Mouse (Mus musculus) neural tube, embryonic 11.5 days (tissue): Measurements from ENCODE around the gene Faf2. TPM values are rescaled to one million over a fixed set of nuclear protein-coding genes. Genes with fewer than 3 reads are reported as not detected.
"Not testable (repeated sequence)": the region's sequence is repeated elsewhere in the genome, so short reads cannot be mapped to it uniquely, and the experiment has no call there.

Source experiments
- ATAC-seq: fragments of 200-750 bp; cut with Nextera tagmentation; 2 replicates; pipeline ENCODE4 v1.8.0; 2017; ENCODE audit warnings: moderate number of reproducible peaks, mild to moderate bottlenecking, moderate TSS enrichment, moderate library complexity; ENCODE audit not compliant: insufficient read depth, low FRiP score, low TSS enrichment
- DNase-seq: peaks from one replicate; pipeline ENCODE4 v3.0.0-alpha.2; 2015; ENCODE audit warnings: low spot score
- H3K27ac ChIP-seq: fragments of 300-500 bp; sonication (generic); 2 replicates; pipeline ENCODE4 v1.5.1; 2014; ENCODE audit warnings: low read depth, mild to moderate bottlenecking, low read length
- H3K27me3 ChIP-seq: fragments of 300-500 bp; sonication (generic); 2 replicates; pipeline ENCODE4 v1.6.1; 2014; ENCODE audit warnings: mild to moderate bottlenecking, low read length, mixed read lengths; ENCODE audit not compliant: control insufficient read depth, insufficient read depth
- H3K36me3 ChIP-seq: fragments of 300-500 bp; sonication (generic); 2 replicates; pipeline ENCODE4 v1.6.1; 2014; ENCODE audit warnings: mild to moderate bottlenecking, low read length, moderate library complexity, mixed read lengths; ENCODE audit not compliant: control insufficient read depth, insufficient read depth
- H3K4me1 ChIP-seq: fragments of 300-500 bp; sonication (generic); 2 replicates; pipeline ENCODE4 v1.6.1; 2014; ENCODE audit warnings: low read length, mixed read lengths; ENCODE audit not compliant: control insufficient read depth, insufficient read depth
- H3K4me2 ChIP-seq: fragments of 300-500 bp; sonication (generic); 2 replicates; pipeline ENCODE4 v1.6.1; 2014; ENCODE audit warnings: low read depth, mild to moderate bottlenecking, moderate library complexity
- H3K4me3 ChIP-seq: fragments of 300-500 bp; sonication (generic); 2 replicates; pipeline ENCODE4 v1.5.1; 2014; ENCODE audit warnings: low read depth, low read length
- H3K9ac ChIP-seq: fragments of 300-500 bp; sonication (generic); 2 replicates; pipeline ENCODE4 v1.6.1; 2014; ENCODE audit warnings: mild to moderate bottlenecking, low read length
- H3K9me3 ChIP-seq: fragments of 300-500 bp; sonication (generic); 2 replicates; pipeline ENCODE4 v1.6.1; 2016; ENCODE audit warnings: low read length; ENCODE audit not compliant: control insufficient read depth
- WGBS: fragments of 180-500 bp; shearing (Covaris S2); extraction: QIAGEN DNeasy Blood & Tissue Kit; methylation state at CpG from one replicate; pipeline ENCODE4 v1.1.7; 2014; 5-methylcytosine and 5-hydroxymethylcytosine counted together
- polyA plus RNA-seq: library from polyadenylated mRNA; unstranded; fragments of >200 nt; fragmentation: Nextera tagmentation; extraction: Ambion mirVana; gene quantifications from 2 replicates; pipeline ENCODE4 v1.2.1, GENCODE M21; 2014

The Faf2 gene
- polyA plus RNA-seq, 1 experiment from 2014 or later, result 102 TPM

- peak; percentile 48 for ATAC-seq
- Histone ChIP-seq H3K4me2 (peak within 1 kb of the TSS; percentile 95), H3K9ac (peak within 1 kb of the TSS; percentile 61), H3K27ac (no peak within 1 kb of the TSS), H3K36me3 (no peaks in the 10 kb centered on the region), H3K4me3 (peak within 1 kb of the TSS; percentile 44), H3K4me1 (peaks cover 6% of the 10 kb centered on the region; the same call in 1 of the 2 replicates), H3K9me3 (no peaks in the 10 kb centered on the region), H3K27me3 (0 out of 2 replicates have a peak, but pooled peaks cover 3% of the 10 kb centered on the region)
- DNase-seq, result peak; percentile 88
- under 1% methylated on average over 66 of the region's 66 CpGs for WGBS
These were observed 10.4 kb upstream of the Faf2 start, which contains the start of gene Cltb for GRCm38 (mm10) chr13:54610972-54611754. Gene Cltb, minus strand, starts transcription at chr13:54611344.

- WGBS, result 86% methylated on average over 8 of the region's 8 CpGs
- H3K27ac ChIP-seq, H3K4me1 ChIP-seq, H3K9ac ChIP-seq, DNase-seq, H3K9me3 ChIP-seq, H3K27me3 ChIP-seq, H3K36me3 ChIP-seq, H3K4me2 ChIP-seq, H3K4me3 ChIP-seq, ATAC-seq: not testable (repeated sequence)
These were observed 8.4 kb upstream of the Faf2 start for GRCm38 (mm10) chr13:54613141-54613540.

- Histone ChIP-seq H3K36me3 (no peaks in the 10 kb centered on the region), H3K4me3 (no peak overlapping the region), H3K9me3 (no peaks in the 10 kb centered on the region), H3K4me2 (no peak overlapping the region), H3K4me1 (0 out of 2 replicates have a peak, but pooled peaks cover 3% of the 10 kb centered on the region), H3K27me3 (no peaks in the 10 kb centered on the region), H3K9ac (no peak overlapping the region), H3K27ac (no peak overlapping the region)
- DNase-seq, result no peak
- 84% methylated on average over 8 of the region's 8 CpGs for WGBS
- no peak for ATAC-seq
These were observed 5.3 kb upstream of the Faf2 start for GRCm38 (mm10) chr13:54616307-54616706.

- no peaks in the 10 kb centered on the region for H3K4me1 ChIP-seq
- WGBS, result 71% methylated on average over 6 of the region's 6 CpGs
- H3K9me3 ChIP-seq, result no peaks in the 10 kb centered on the region
- no peak overlapping the region for H3K4me3 ChIP-seq
- H3K4me2 ChIP-seq, result no peak overlapping the region
- ATAC-seq (no peak), DNase-seq (no peak)
- H3K27me3 ChIP-seq, result no peaks in the 10 kb centered on the region
- no peak overlapping the region for H3K9ac ChIP-seq
- H3K36me3 ChIP-seq, result no peaks in the 10 kb centered on the region
- H3K27ac ChIP-seq, result no peak overlapping the region
These were observed 4.6 kb upstream of the Faf2 start for GRCm38 (mm10) chr13:54616998-54617397.

- H3K27ac ChIP-seq, result peak overlapping the region; percentile 78
- WGBS, result 2% methylated on average over 26 of the region's 27 CpGs
These were observed 457 bp downstream of the Faf2 start for GRCm38 (mm10) chr13:54621960-54622521.

GRCm38 (mm10) chr13:54629128-54629527 is 7.5 kb downstream of the Faf2 start:
- Histone ChIP-seq H3K4me3 (no peak overlapping the region), H3K27me3 (no peaks in the 10 kb centered on the region), H3K4me1 (no peaks in the 10 kb centered on the region), H3K4me2 (no peak overlapping the region), H3K9me3 (no peaks in the 10 kb centered on the region), H3K27ac (no peak overlapping the region), H3K36me3 (no peaks in the 10 kb centered on the region), H3K9ac (no peak overlapping the region)
- no peak for DNase-seq
- ATAC-seq, result no peak
- WGBS, result 94% methylated on average over 4 of the region's 4 CpGs

More at GRCm38 (mm10) chr13:54621960-54622521, 457 bp downstream of the Faf2 start:
- peak; percentile 22 for DNase-seq
- no peaks in the 10 kb centered on the region for H3K9me3 ChIP-seq
- ATAC-seq, result peak; percentile 35
- H3K9ac ChIP-seq, result peak overlapping the region; percentile 95
- H3K4me3 ChIP-seq, result peak overlapping the region; percentile 98
- H3K36me3 ChIP-seq, result no peaks in the 10 kb centered on the region
- H3K27me3 ChIP-seq, result no peaks in the 10 kb centered on the region
- peak overlapping the region; percentile 76 for H3K4me2 ChIP-seq
- no peaks in the 10 kb centered on the region; the same call in 1 of the 2 replicates for H3K4me1 ChIP-seq

- Histone ChIP-seq H3K36me3 (no peaks in the 10 kb centered on the region), H3K4me1 (no peaks in the 10 kb centered on the region), H3K9me3 (no peaks in the 10 kb centered on the region), H3K4me3 (no peak overlapping the region), H3K4me2 (no peak overlapping the region), H3K27ac (no peak overlapping the region), H3K27me3 (no peaks in the 10 kb centered on the region), H3K9ac (no peak overlapping the region)
- ATAC-seq (no peak), DNase-seq (no peak)
- WGBS, result 76% methylated on average over 3 of the region's 3 CpGs
These were observed 11.2 kb downstream of the Faf2 start for GRCm38 (mm10) chr13:54632731-54633277.

- H3K36me3 ChIP-seq, result peaks cover 3% of the 10 kb centered on the region
- no peaks in the 10 kb centered on the region for H3K9me3 ChIP-seq
- no peaks in the 10 kb centered on the region for H3K4me1 ChIP-seq
- H3K4me2 ChIP-seq, result no peak overlapping the region
- no peak overlapping the region for H3K9ac ChIP-seq
- H3K27ac ChIP-seq, result no peak overlapping the region
- WGBS, result 95% methylated on average over 3 of the region's 3 CpGs
- ATAC-seq (no peak), DNase-seq (no peak)
- H3K27me3 ChIP-seq, result no peaks in the 10 kb centered on the region
- no peak overlapping the region for H3K4me3 ChIP-seq
These were observed 13.4 kb downstream of the Faf2 start for GRCm38 (mm10) chr13:54635011-54635410.
